Mouse (Mus musculus) neural tube, embryonic 13.5 days (tissue): Measurements from ENCODE around the gene Ncf2. TPM values are rescaled to one million over a fixed set of nuclear protein-coding genes. Genes with fewer than 3 reads are reported as not detected.

Experiments
- ATAC-seq: fragments of 200-750 bp; cut with Nextera tagmentation; 2 replicates; pipeline ENCODE4 v1.8.0; 2017; ENCODE audit warnings: low read depth, mild to moderate bottlenecking, moderate TSS enrichment, moderate library complexity
- H3K27ac ChIP-seq: fragments of 300-500 bp; sonication (generic); replicated peaks from 2 replicates; pipeline ENCODE4 v1.5.1; 2015; ENCODE audit warnings: moderate library complexity, mild to moderate bottlenecking, inconsistent platforms
- H3K27me3 ChIP-seq: fragments of 300-500 bp; sonication (generic); 2 replicates; pipeline ENCODE4 v1.6.1; 2015; ENCODE audit warnings: mild to moderate bottlenecking, inconsistent platforms
- H3K36me3 ChIP-seq: fragments of 300-500 bp; sonication (generic); 2 replicates; pipeline ENCODE4 v1.6.1; 2015; ENCODE audit warnings: mild to moderate bottlenecking, inconsistent platforms
- H3K4me1 ChIP-seq: fragments of 300-500 bp; sonication (generic); replicated peaks from 2 replicates; pipeline ENCODE4 v1.6.1; 2015; ENCODE audit warnings: inconsistent platforms
- H3K4me2 ChIP-seq: fragments of 300-500 bp; sonication (generic); 2 replicates; pipeline ENCODE4 v1.6.1; 2015; ENCODE audit warnings: inconsistent platforms, mild to moderate bottlenecking, moderate library complexity
- H3K4me3 ChIP-seq: fragments of 300-500 bp; sonication (generic); 2 replicates; pipeline ENCODE4 v1.5.1; 2015; ENCODE audit warnings: mild to moderate bottlenecking, inconsistent platforms
- H3K9ac ChIP-seq: fragments of 300-500 bp; sonication (generic); 2 replicates; pipeline ENCODE4 v1.6.1; 2015; ENCODE audit warnings: moderate library complexity, mild to moderate bottlenecking, inconsistent platforms
- H3K9me3 ChIP-seq: fragments of 300-500 bp; sonication (generic); 2 replicates; pipeline ENCODE4 v1.6.1; 2016; ENCODE audit warnings: inconsistent platforms
- WGBS: fragments of 180-500 bp; shearing (Covaris S2); methylation state at CpG from one replicate; pipeline ENCODE4 v1.1.7; 2015; 5-methylcytosine and 5-hydroxymethylcytosine counted together
- polyA plus RNA-seq: library from polyadenylated mRNA; unstranded; fragments of >200 nt; fragmentation: Nextera tagmentation; extraction: Ambion mirVana; gene quantifications from 2 replicates; pipeline ENCODE4 v1.2.1, GENCODE M21; 2015

The Ncf2 gene
- polyA plus RNA-seq, 1 experiment from 2014 or later: 3.8 TPM

- no peak overlapping the region for H3K27ac ChIP-seq
- no peaks in the 10 kb centered on the region for H3K4me1 ChIP-seq
- H3K4me3 ChIP-seq: no peak overlapping the region
- H3K27me3 ChIP-seq: no peaks in the 10 kb centered on the region
- H3K9me3 ChIP-seq: no peaks in the 10 kb centered on the region
- no peak overlapping the region for H3K4me2 ChIP-seq
- no peak overlapping the region for H3K9ac ChIP-seq
- no peak for ATAC-seq
- peaks cover 93% of the 10 kb centered on the region for H3K36me3 ChIP-seq
- WGBS: 93% methylated on average over 2 of the region's 2 CpGs
Measured at GRCm38 (mm10) chr1:152841057-152841456, 41.1 kb downstream of the Ncf2 start.

GRCm38 (mm10) chr1:152844634-152845033, 44.6 kb downstream of the Ncf2 start:
- Histone ChIP-seq H3K4me2 (no peak overlapping the region), H3K9me3 (no peaks in the 10 kb centered on the region), H3K27me3 (no peaks in the 10 kb centered on the region), H3K9ac (no peak overlapping the region), H3K4me1 (no peaks in the 10 kb centered on the region), H3K4me3 (no peak overlapping the region), H3K27ac (no peak overlapping the region), H3K36me3 (peaks cover 92% of the 10 kb centered on the region)
- WGBS: 87% methylated on average over 1 of the region's 1 CpGs
- ATAC-seq: no peak

GRCm38 (mm10) chr1:152845211-152845730, 45.3 kb downstream of the Ncf2 start:
- no peaks in the 10 kb centered on the region for H3K9me3 ChIP-seq
- H3K9ac ChIP-seq: no peak overlapping the region
- H3K36me3 ChIP-seq: peaks cover 88% of the 10 kb centered on the region
- no peak overlapping the region for H3K4me3 ChIP-seq
- no peak overlapping the region for H3K27ac ChIP-seq
- WGBS: 89% methylated on average over 3 of the region's 3 CpGs
- no peaks in the 10 kb centered on the region for H3K4me1 ChIP-seq
- no peak overlapping the region for H3K4me2 ChIP-seq
- H3K27me3 ChIP-seq: no peaks in the 10 kb centered on the region
- ATAC-seq: no peak

GRCm38 (mm10) chr1:152846856-152847255, 46.9 kb downstream of the Ncf2 start:
- no peak for ATAC-seq
- Histone ChIP-seq H3K4me2 (no peak overlapping the region), H3K27me3 (no peaks in the 10 kb centered on the region), H3K27ac (no peak overlapping the region), H3K36me3 (peaks cover 82% of the 10 kb centered on the region), H3K9me3 (no peaks in the 10 kb centered on the region), H3K9ac (no peak overlapping the region), H3K4me3 (no peak overlapping the region), H3K4me1 (no peaks in the 10 kb centered on the region)
- WGBS: 84% methylated on average over 2 of the region's 2 CpGs

GRCm38 (mm10) chr1:152869901-152870300, 69.9 kb downstream of the Ncf2 start:
- H3K36me3 ChIP-seq: peaks cover 35% of the 10 kb centered on the region
- H3K4me3 ChIP-seq: no peak overlapping the region
- 92% methylated on average over 6 of the region's 6 CpGs for WGBS
- H3K9ac ChIP-seq: no peak overlapping the region
- no peak overlapping the region for H3K4me2 ChIP-seq
- H3K9me3 ChIP-seq: no peaks in the 10 kb centered on the region
- H3K27me3 ChIP-seq: no peaks in the 10 kb centered on the region
- peaks cover 8% of the 10 kb centered on the region for H3K4me1 ChIP-seq
- no peak overlapping the region for H3K27ac ChIP-seq
- no peak for ATAC-seq

- H3K36me3 ChIP-seq: peaks cover 25% of the 10 kb centered on the region
- H3K4me3 ChIP-seq: no peak overlapping the region
- H3K4me2 ChIP-seq: no peak overlapping the region
- H3K9ac ChIP-seq: no peak overlapping the region
- ATAC-seq: no peak
- H3K9me3 ChIP-seq: no peaks in the 10 kb centered on the region
- no peak overlapping the region for H3K27ac ChIP-seq
- 81% methylated on average over 3 of the region's 3 CpGs for WGBS
- H3K4me1 ChIP-seq: peaks cover 8% of the 10 kb centered on the region
- H3K27me3 ChIP-seq: no peaks in the 10 kb centered on the region
Measured at GRCm38 (mm10) chr1:152871031-152871430, 71.0 kb downstream of the Ncf2 start.

Other genes starting within 250 kb of the Ncf2 start
- not detected in 2 replicates for gene Apobec4, start 49.6 kb upstream of the Ncf2 start, polyA plus RNA-seq
- gene Rgl1, start 33.8 kb upstream of the Ncf2 start, polyA plus RNA-seq: 24.8 and 25.4 TPM in 2 replicates
- 321 and 348 TPM in 2 replicates for gene Arpc5, start 33.7 kb upstream of the Ncf2 start, polyA plus RNA-seq
- 32.8 and 35.3 TPM in 2 replicates for gene Smg7, start 102.5 kb downstream of the Ncf2 start, polyA plus RNA-seq
- 76.4 and 87.9 TPM in 2 replicates for gene Nmnat2, start 154.8 kb downstream of the Ncf2 start, polyA plus RNA-seq